Mouse (Mus musculus): ENCODE measurements around the gene Gm3264. TPM values are rescaled to one million over a fixed set of nuclear protein-coding genes. Genes with fewer than 3 reads are reported as not detected.
A peak's percentile ranks its signal among the peaks of the same experiment; 100 is the strongest.
"Not testable (repeated sequence)": the region's sequence is repeated elsewhere in the genome, so short reads cannot be mapped to it uniquely, and the experiment has no call there.

Gm3264 gene
- 2.1 and 4.1 TPM in 2 replicates for polyA plus RNA-seq (2015; fragmentation: Nextera tagmentation; extraction: Ambion mirVana)

- 6% methylated on average over 23 of the region's 59 CpGs for WGBS
- peak within 1 kb of the TSS; percentile 45 for H3K4me3 ChIP-seq (replicated peaks)
- H3K27ac ChIP-seq (replicated peaks); H3K4me1 ChIP-seq; ATAC-seq (ENCODE audit: low FRiP score); H3K36me3 ChIP-seq; H3K9me3 ChIP-seq (replicated peaks); H3K27me3 ChIP-seq (replicated peaks): not testable (repeated sequence)
- H3K9ac ChIP-seq (replicated peaks) = peak within 1 kb of the TSS; percentile 43
- H3K4me2 ChIP-seq = peak within 1 kb of the TSS; percentile 56
Observed at GRCm38 (mm10) chr14:4855299-4855980, at the start of gene Gm3264. Gm3264 (plus strand) TSS chr14:4855576.

DNA sequence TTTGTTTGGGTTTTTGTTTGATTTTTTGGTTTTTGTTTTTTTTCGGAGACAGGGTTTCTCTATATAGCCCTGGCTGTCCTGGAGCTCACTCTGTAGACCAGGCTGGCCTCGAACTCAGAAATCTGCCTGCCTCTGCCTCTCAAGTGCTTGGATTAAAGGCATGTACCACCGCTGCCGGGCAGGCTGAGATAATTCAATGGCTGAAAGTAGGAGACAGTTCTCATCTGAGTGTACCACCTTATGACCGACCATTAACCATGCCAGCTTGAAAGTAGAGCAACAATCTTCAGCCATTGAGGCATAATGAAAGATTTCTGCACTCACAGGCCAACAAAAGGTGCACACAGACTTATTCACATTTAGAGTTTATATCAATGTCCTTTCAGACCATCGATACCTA, 49.0 kb upstream of the Gm3264 start:
- H3K36me3 ChIP-seq; H3K4me2 ChIP-seq; H3K4me1 ChIP-seq; H3K27ac ChIP-seq (replicated peaks); H3K9me3 ChIP-seq (replicated peaks); H3K27me3 ChIP-seq (replicated peaks); H3K9ac ChIP-seq (replicated peaks); ATAC-seq (ENCODE audit: low FRiP score); H3K4me3 ChIP-seq (replicated peaks): not testable (repeated sequence)
- 89% methylated on average over 6 of the region's 6 CpGs for WGBS

- H3K4me2 ChIP-seq; H3K4me3 ChIP-seq (replicated peaks); H3K27ac ChIP-seq (replicated peaks); ATAC-seq (ENCODE audit: low FRiP score); H3K36me3 ChIP-seq; H3K9me3 ChIP-seq (replicated peaks); H3K4me1 ChIP-seq; H3K9ac ChIP-seq (replicated peaks); H3K27me3 ChIP-seq (replicated peaks): not testable (repeated sequence)
- WGBS = 91% methylated on average over 4 of the region's 7 CpGs
Observed at GRCm38 (mm10) chr14:4821950-4822349, 33.4 kb upstream of the Gm3264 start.

DNA sequence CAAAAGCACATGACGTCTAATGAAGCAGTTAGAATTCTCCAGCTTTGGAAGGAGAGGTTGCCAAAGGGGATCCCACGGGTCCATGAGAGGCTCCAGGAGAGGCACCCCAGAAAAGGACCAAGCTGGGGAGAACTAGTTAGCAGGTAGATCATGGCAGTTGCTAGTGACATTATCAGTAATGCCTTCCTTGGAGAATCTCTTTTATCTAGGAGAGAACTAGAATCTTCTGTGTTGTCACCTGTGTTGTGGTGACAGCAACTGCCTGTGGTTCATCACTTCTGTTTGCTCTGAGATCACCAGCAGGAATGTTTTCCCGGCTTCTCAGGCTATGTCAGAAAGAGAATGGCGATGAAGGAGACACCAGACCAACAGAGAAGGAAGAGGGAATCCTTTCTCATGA, 17.6 kb upstream of the Gm3264 start, which contains the start of gene Gm3269:
TSS of gene Gm3269 (plus strand) at position 301 of the 400 bp plus-strand sequence.
- not testable (repeated sequence) for H3K27ac ChIP-seq (replicated peaks); H3K36me3 ChIP-seq; H3K4me2 ChIP-seq; H3K4me3 ChIP-seq (replicated peaks); H3K9ac ChIP-seq (replicated peaks); H3K27me3 ChIP-seq (replicated peaks); H3K4me1 ChIP-seq; ATAC-seq (ENCODE audit: low FRiP score); H3K9me3 ChIP-seq (replicated peaks)
- 100% methylated on average over 1 of the region's 4 CpGs for WGBS

DNA sequence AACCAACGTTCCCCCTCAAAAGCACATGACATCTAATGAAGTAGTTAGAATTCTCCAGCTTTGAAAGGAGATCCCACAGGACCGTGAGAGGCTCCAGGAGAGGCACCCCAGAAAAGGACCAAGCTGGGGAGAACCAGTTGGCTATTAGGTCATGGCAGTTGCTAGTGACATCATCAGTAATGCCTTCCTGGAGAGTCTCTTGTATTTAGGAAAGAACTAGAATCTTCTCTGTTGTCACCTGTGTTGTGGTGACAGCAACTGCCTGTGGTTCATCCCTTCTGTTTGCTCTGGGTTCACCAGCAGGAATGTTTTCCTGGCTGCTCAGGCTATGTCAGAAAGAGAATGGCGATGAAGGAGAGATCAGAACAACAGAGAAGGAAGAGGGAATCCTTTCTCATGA, 36.7 kb downstream of the Gm3264 start, which contains the start of gene Gm3278:
TSS of gene Gm3278 (plus strand) at position 301 of the 400 bp plus-strand sequence.
- H3K4me1 ChIP-seq; ATAC-seq (ENCODE audit: low FRiP score); H3K27ac ChIP-seq (replicated peaks); H3K9me3 ChIP-seq (replicated peaks); H3K4me2 ChIP-seq; H3K4me3 ChIP-seq (replicated peaks); H3K9ac ChIP-seq (replicated peaks); H3K36me3 ChIP-seq; H3K27me3 ChIP-seq (replicated peaks): not testable (repeated sequence)
- WGBS = 82% methylated on average over 1 of the region's 3 CpGs

Other genes with a start within 250 kb of the Gm3264 start
- gene Gm8159, start 223.2 kb upstream of the Gm3264 start, polyA plus RNA-seq (2015; fragmentation: Nextera tagmentation; extraction: Ambion mirVana) = 0.27 TPM in 1 of 2 replicates, not detected in the other
- gene Gm3239, start 191.4 kb upstream of the Gm3264 start, polyA plus RNA-seq (2015; fragmentation: Nextera tagmentation; extraction: Ambion mirVana) = 0.97 and 1.7 TPM in 2 replicates
- not detected in 2 replicates for gene Gm7876, start 146.3 kb upstream of the Gm3264 start, polyA plus RNA-seq (2015; fragmentation: Nextera tagmentation; extraction: Ambion mirVana)
- gene Gm3252, start 128.8 kb upstream of the Gm3264 start, polyA plus RNA-seq (2015; fragmentation: Nextera tagmentation; extraction: Ambion mirVana) = 2.6 and 3.1 TPM in 2 replicates
- gene Gm9602, start 79.2 kb upstream of the Gm3264 start, polyA plus RNA-seq (2015; fragmentation: Nextera tagmentation; extraction: Ambion mirVana) = not detected in 2 replicates
- gene Gm3269, start 17.5 kb upstream of the Gm3264 start, polyA plus RNA-seq (2015; fragmentation: Nextera tagmentation; extraction: Ambion mirVana) = not detected in 2 replicates
- 0.14 TPM in 1 of 2 replicates, not detected in the other for gene Gm3278, start 36.8 kb downstream of the Gm3264 start, polyA plus RNA-seq (2015; fragmentation: Nextera tagmentation; extraction: Ambion mirVana)
- gene Gm8297, start 128.4 kb downstream of the Gm3264 start, polyA plus RNA-seq (2015; fragmentation: Nextera tagmentation; extraction: Ambion mirVana) = not detected in 2 replicates
- gene Gm3298, start 160.3 kb downstream of the Gm3264 start, polyA plus RNA-seq (2015; fragmentation: Nextera tagmentation; extraction: Ambion mirVana) = 0.63 TPM in 1 of 2 replicates, not detected in the other
- gene 4930555G01Rik, start 195.1 kb downstream of the Gm3264 start, polyA plus RNA-seq (2015; fragmentation: Nextera tagmentation; extraction: Ambion mirVana) = not detected in 2 replicates
- gene Gm8281, start 215.5 kb downstream of the Gm3264 start, polyA plus RNA-seq (2015; fragmentation: Nextera tagmentation; extraction: Ambion mirVana) = 8.8 and 11.6 TPM in 2 replicates